Mouse (Mus musculus): ENCODE data around the gene Prlh. TPM values are rescaled to one million over a fixed set of nuclear protein-coding genes. Genes with fewer than 3 reads are reported as not detected.
A peak's percentile ranks its signal among the peaks of the same experiment; 100 is the strongest.

Prlh gene
- total and polyA plus RNA-seq, 2 experiments from 2014 or later: not detected

DNA sequence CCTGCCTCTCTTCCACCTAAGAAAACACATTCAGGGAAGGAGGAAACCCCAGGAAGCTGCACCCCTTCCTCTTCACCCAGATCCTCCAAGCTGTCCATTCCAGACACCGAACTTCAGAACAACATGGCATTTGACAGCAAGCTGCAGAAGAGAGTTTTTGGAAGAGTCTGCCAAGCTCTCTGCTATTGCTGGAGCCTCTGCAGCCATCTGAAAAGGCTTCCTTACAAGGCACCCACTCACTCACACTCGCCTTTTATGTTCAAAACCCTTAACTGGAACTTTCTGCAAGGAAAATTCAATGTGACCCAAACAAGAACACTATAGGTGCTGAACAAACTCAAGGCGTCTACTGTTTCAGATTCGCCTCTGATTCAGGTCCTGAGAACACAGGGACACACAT is 15.7 kb downstream of the Prlh start:
- Histone ChIP-seq H3K4me1 (ENCODE audit: insufficient read depth) (no peaks in the 10 kb centered on the region), H3K27me3 (ENCODE audit: insufficient read depth, low read length) (0 out of 2 replicates have a peak, but pooled peaks cover 5% of the 10 kb centered on the region), H3K27ac (ENCODE audit: low read depth, low read length) (no peak overlapping the region), H3K9ac (no peak overlapping the region), H3K9me3 (ENCODE audit: low read length) (no peaks in the 10 kb centered on the region), H3K4me2 (ENCODE audit: low read depth) (no peak overlapping the region), H3K4me3 (ENCODE audit: low read depth, low read length) (no peak overlapping the region), H3K36me3 (ENCODE audit: insufficient read depth) (no peaks in the 10 kb centered on the region)
- no peak for DNase-seq
- TF ChIP-seq CTCF (IDR thresholded peaks at IDR 0.05; ENCODE audit: low read depth): no peak
- no peak for ATAC-seq
- WGBS: 66% methylated on average over 4 of the region's 4 CpGs

GRCm38 (mm10) chr1:90969347-90969784 is 16.5 kb downstream of the Prlh start, which contains the start of gene Rab17:
Gene Rab17, minus strand, starts transcription at chr1:90969661.
- H3K9ac ChIP-seq: no peak within 1 kb of the TSS
- 0 out of 2 replicates have a peak, but pooled peaks cover 5% of the 10 kb centered on the region for H3K27me3 ChIP-seq (ENCODE audit: insufficient read depth, low read length)
- no peaks in the 10 kb centered on the region for H3K9me3 ChIP-seq (ENCODE audit: low read length)
- 35% methylated on average over 9 of the region's 9 CpGs for WGBS
- DNase-seq: no peak
- H3K27ac ChIP-seq (ENCODE audit: low read depth, low read length): no peak within 1 kb of the TSS
- H3K4me2 ChIP-seq (ENCODE audit: low read depth): no peak within 1 kb of the TSS
- H3K36me3 ChIP-seq (ENCODE audit: insufficient read depth): no peaks in the 10 kb centered on the region
- ATAC-seq: no peak
- no peak for TF ChIP-seq CTCF (IDR thresholded peaks at IDR 0.05; ENCODE audit: low read depth)
- no peaks in the 10 kb centered on the region for H3K4me1 ChIP-seq (ENCODE audit: insufficient read depth)
- no peak within 1 kb of the TSS for H3K4me3 ChIP-seq (ENCODE audit: low read depth, low read length)

DNA sequence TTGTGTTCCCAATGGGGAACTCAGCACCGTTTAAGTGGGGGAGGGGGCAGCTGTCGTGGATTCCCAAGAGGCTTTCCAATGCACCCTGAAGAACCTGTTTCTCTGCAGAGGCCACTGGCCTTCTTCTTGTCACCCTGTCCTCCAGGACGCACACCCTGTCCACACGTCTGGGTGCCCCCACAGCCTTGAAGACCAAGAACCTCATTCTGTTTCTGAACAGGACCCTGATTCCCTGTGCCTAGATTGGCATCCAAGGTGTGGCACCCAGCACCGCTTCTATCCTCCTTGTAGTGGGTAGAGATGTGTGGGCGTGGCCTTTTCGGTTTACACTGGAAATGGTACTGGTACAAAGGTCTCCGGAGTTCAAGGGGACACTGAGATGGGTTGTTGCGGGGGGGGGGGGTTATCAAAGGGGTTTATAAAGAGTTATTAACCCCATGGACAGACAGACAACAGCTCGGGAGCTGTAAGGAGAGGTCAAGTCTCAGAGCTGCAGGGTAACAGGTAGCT is 17.0 kb downstream of the Prlh start:
- Histone ChIP-seq H3K9me3 (ENCODE audit: low read length) (no peaks in the 10 kb centered on the region), H3K4me2 (ENCODE audit: low read depth) (no peak overlapping the region), H3K4me1 (ENCODE audit: insufficient read depth) (0 out of 2 replicates have a peak, but pooled peaks cover 4% of the 10 kb centered on the region), H3K4me3 (ENCODE audit: low read depth, low read length) (no peak overlapping the region), H3K27me3 (ENCODE audit: insufficient read depth, low read length) (0 out of 2 replicates have a peak, but pooled peaks cover 5% of the 10 kb centered on the region), H3K27ac (ENCODE audit: low read depth, low read length) (no peak overlapping the region), H3K9ac (no peak overlapping the region), H3K36me3 (ENCODE audit: insufficient read depth) (no peaks in the 10 kb centered on the region)
- no peak for TF ChIP-seq CTCF (IDR thresholded peaks at IDR 0.05; ENCODE audit: low read depth)
- ATAC-seq (no peak), DNase-seq (no peak)
- 78% methylated on average over 10 of the region's 10 CpGs for WGBS

GRCm38 (mm10) chr1:90972911-90973573 is 20.1 kb downstream of the Prlh start:
- Histone ChIP-seq H3K4me1 (ENCODE audit: insufficient read depth) (peaks cover 14% of the 10 kb centered on the region; the same call in 1 of the 2 replicates), H3K27ac (ENCODE audit: low read depth, low read length) (no peak overlapping the region), H3K36me3 (ENCODE audit: insufficient read depth) (no peaks in the 10 kb centered on the region), H3K27me3 (ENCODE audit: insufficient read depth, low read length) (0 out of 2 replicates have a peak, but pooled peaks cover 5% of the 10 kb centered on the region), H3K4me2 (ENCODE audit: low read depth) (no peak overlapping the region), H3K9me3 (ENCODE audit: low read length) (no peaks in the 10 kb centered on the region), H3K4me3 (ENCODE audit: low read depth, low read length) (no peak overlapping the region), H3K9ac (no peak overlapping the region)
- DNase-seq (peak; percentile 93), ATAC-seq (peak; percentile 84)
- WGBS: 16% methylated on average over 9 of the region's 9 CpGs
- peak; percentile 98 for TF ChIP-seq CTCF (IDR thresholded peaks at IDR 0.05; ENCODE audit: low read depth)

- Histone ChIP-seq H3K36me3 (ENCODE audit: insufficient read depth) (no peaks in the 10 kb centered on the region), H3K27me3 (ENCODE audit: insufficient read depth, low read length) (0 out of 2 replicates have a peak, but pooled peaks cover 5% of the 10 kb centered on the region), H3K4me1 (ENCODE audit: insufficient read depth) (peaks cover 14% of the 10 kb centered on the region; the same call in 1 of the 2 replicates), H3K4me2 (ENCODE audit: low read depth) (no peak overlapping the region), H3K27ac (ENCODE audit: low read depth, low read length) (no peak overlapping the region), H3K4me3 (ENCODE audit: low read depth, low read length) (no peak overlapping the region), H3K9ac (no peak overlapping the region), H3K9me3 (ENCODE audit: low read length) (no peaks in the 10 kb centered on the region)
- 87% methylated on average over 2 of the region's 2 CpGs for WGBS
- ATAC-seq: peak; percentile 45
- TF ChIP-seq CTCF (IDR thresholded peaks at IDR 0.05; ENCODE audit: low read depth): no peak
- no peak for DNase-seq
Observed at GRCm38 (mm10) chr1:90973574-90973911, 20.6 kb downstream of the Prlh start.

DNA sequence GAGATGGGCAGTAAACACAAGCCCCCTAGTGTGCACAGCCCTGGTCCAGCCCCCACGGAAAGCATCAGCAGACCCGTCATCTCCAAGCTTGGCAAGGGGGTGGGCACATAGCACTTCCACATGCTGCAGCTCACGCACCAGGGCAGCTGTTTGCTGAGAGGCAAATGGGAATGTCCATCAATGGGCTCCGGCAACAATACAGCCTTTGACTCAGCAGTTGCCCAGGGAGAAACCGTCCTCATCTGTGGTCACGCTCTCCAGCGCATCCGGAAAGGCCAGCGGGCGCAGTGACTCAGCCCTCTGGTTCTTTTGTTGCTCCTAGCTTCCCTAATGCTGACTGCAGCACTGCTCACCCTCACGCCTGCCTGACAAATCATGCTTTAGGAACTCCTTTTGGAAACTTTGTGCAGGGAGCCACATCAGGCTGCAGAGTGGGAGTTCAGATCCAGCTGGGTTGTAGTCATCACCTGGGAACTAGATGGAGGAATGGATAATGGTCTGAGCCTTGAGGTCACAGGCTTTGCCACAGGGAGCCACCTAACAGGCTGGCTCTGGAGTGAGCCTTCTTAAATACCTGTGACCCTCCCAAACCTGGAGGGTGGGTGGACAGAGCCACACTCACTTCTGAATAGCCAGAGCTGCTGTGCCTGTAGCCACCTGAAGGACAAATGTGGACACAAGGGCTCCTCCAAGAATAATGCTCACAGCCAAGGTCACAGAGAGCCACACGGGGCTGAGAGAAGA is 22.2 kb downstream of the Prlh start:
- peak; percentile 80 for ATAC-seq
- 6% methylated on average over 12 of the region's 12 CpGs for WGBS
- 0 out of 2 replicates have a peak, but pooled peaks cover 5% of the 10 kb centered on the region for H3K27me3 ChIP-seq (ENCODE audit: insufficient read depth, low read length)
- H3K27ac ChIP-seq (ENCODE audit: low read depth, low read length): no peak overlapping the region
- no peaks in the 10 kb centered on the region for H3K36me3 ChIP-seq (ENCODE audit: insufficient read depth)
- DNase-seq: peak; percentile 45
- peak overlapping the region; percentile 28; the same call in 1 of the 2 replicates for H3K4me2 ChIP-seq (ENCODE audit: low read depth)
- H3K4me3 ChIP-seq (ENCODE audit: low read depth, low read length): no peak overlapping the region
- no peak overlapping the region; the same call in 1 of the 2 replicates for H3K9ac ChIP-seq
- peaks cover 14% of the 10 kb centered on the region; the same call in 1 of the 2 replicates for H3K4me1 ChIP-seq (ENCODE audit: insufficient read depth)
- TF ChIP-seq CTCF (IDR thresholded peaks at IDR 0.05; ENCODE audit: low read depth): no peak
- no peaks in the 10 kb centered on the region for H3K9me3 ChIP-seq (ENCODE audit: low read length)
